ENCODE assay signal across 8 mouse cellular contexts in genomic region chr8:84595648-84596047, GRCm38 (mm10).
DNase-seq lines count a peak whose midpoint lies in the region; ATAC-seq and TF ChIP-seq lines count a peak whose summit lies in the region.

No protein-coding gene starts in this region.

- no peaks in the 10 kb centered on the region for H3K9me3 ChIP-seq in hindbrain, postnatal 0 days (ENCODE audit: low read length)

- DNase-seq in cerebellum, adult 2 months = peak; percentile 62 to 64
- no peak for DNase-seq in cerebellum, adult 9-11 months
- no peak for DNase-seq in testis, postnatal 14 days (ENCODE audit: low spot score)
- peak; percentile 55 to 62 for DNase-seq in cerebellum, postnatal 36 days
- peak; percentile 75 for DNase-seq in hindbrain, postnatal 0 days (ENCODE audit: low spot score)
- peak; percentile 48 for DNase-seq in lung, adult 2 months

- no peak for ATAC-seq in hindbrain, postnatal 0 days

- no peaks in the 10 kb centered on the region for H3K27me3 ChIP-seq in cerebellum, adult 2 months (ENCODE audit: control insufficient read depth, insufficient read depth, low read length)
- H3K27me3 ChIP-seq in testis, adult 2 months (ENCODE audit: control insufficient read depth, insufficient read depth, low read length) = no peaks in the 10 kb centered on the region
- no peaks in the 10 kb centered on the region for H3K27me3 ChIP-seq in hindbrain, postnatal 0 days (ENCODE audit: insufficient read depth, low read length)
- H3K27me3 ChIP-seq in small intestine, adult 2 months (ENCODE audit: control insufficient read depth, insufficient read depth, low read length) = no peaks in the 10 kb centered on the region

- H3K36me3 ChIP-seq in testis, adult 2 months (ENCODE audit: control insufficient read depth, insufficient read depth, low read length) = no peaks in the 10 kb centered on the region
- 0 out of 2 replicates have a peak, but pooled peaks cover 5% of the 10 kb centered on the region for H3K36me3 ChIP-seq in hindbrain, postnatal 0 days (ENCODE audit: insufficient read depth, low read length)
- no peaks in the 10 kb centered on the region for H3K36me3 ChIP-seq in small intestine, adult 2 months (ENCODE audit: control insufficient read depth, insufficient read depth, low read length)

- no peak overlapping the region for H3K9ac ChIP-seq in hindbrain, postnatal 0 days (replicated peaks; ENCODE audit: low read length)

- no peak for TF ChIP-seq POLR2A in cerebellum, adult 2 months (IDR thresholded peaks at IDR 0.05; ENCODE audit: borderline replicate concordance, insufficient read depth, low read length)
- no peak for TF ChIP-seq POLR2A in testis, adult 2 months (IDR thresholded peaks at IDR 0.05; ENCODE audit: control insufficient read depth, low read depth, low read length)
- no peak for TF ChIP-seq POLR2A in lung, adult 2 months (IDR thresholded peaks at IDR 0.05; ENCODE audit: borderline replicate concordance, extremely low read depth, low read depth, low read length)
- TF ChIP-seq POLR2A in small intestine, adult 2 months (IDR thresholded peaks at IDR 0.05; ENCODE audit: low read depth, low read length) = no peak

- peaks cover 33% of the 10 kb centered on the region for H3K4me1 ChIP-seq in cerebellum, adult 2 months (ENCODE audit: control insufficient read depth, insufficient read depth, low read length)
- H3K4me1 ChIP-seq in testis, adult 2 months (ENCODE audit: control insufficient read depth, insufficient read depth, low read length) = peaks cover 5% of the 10 kb centered on the region
- peaks cover 7% of the 10 kb centered on the region; the same call in 1 of the 2 replicates for H3K4me1 ChIP-seq in hindbrain, postnatal 0 days (ENCODE audit: insufficient read depth, low read length)
- no peaks in the 10 kb centered on the region for H3K4me1 ChIP-seq in lung, adult 2 months (ENCODE audit: control insufficient read depth, insufficient read depth, low read length)
- no peaks in the 10 kb centered on the region for H3K4me1 ChIP-seq in small intestine, adult 2 months (ENCODE audit: control insufficient read depth, insufficient read depth, insufficient read length, low read length)

- no peak overlapping the region for H3K4me3 ChIP-seq in cerebellum, adult 2 months (replicated peaks; ENCODE audit: insufficient read depth, low read depth, low read length)
- H3K4me3 ChIP-seq in testis, adult 2 months (ENCODE audit: control insufficient read depth, low read depth, low read length) = no peak overlapping the region
- H3K4me3 ChIP-seq in hindbrain, postnatal 0 days (ENCODE audit: low read length) = no peak overlapping the region
- H3K4me3 ChIP-seq in lung, adult 2 months (replicated peaks; ENCODE audit: extremely low read depth, low read depth, low read length) = no peak overlapping the region
- H3K4me3 ChIP-seq in small intestine, adult 2 months (ENCODE audit: low read depth, low read length) = no peak overlapping the region

- WGBS in cerebellum, adult 2 months = 32% methylated on average over 9 of the region's 9 CpGs
- 21% methylated on average over 9 of the region's 9 CpGs for WGBS in hindbrain, postnatal 0 days
- WGBS in lung, adult 2 months = 14% methylated on average over 9 of the region's 9 CpGs
- WGBS in small intestine, adult 2 months = 10% methylated on average over 9 of the region's 9 CpGs

- no peak overlapping the region for H3K27ac ChIP-seq in cerebellum, adult 2 months (ENCODE audit: insufficient read depth, low read length)
- no peak overlapping the region for H3K27ac ChIP-seq in testis, adult 2 months (ENCODE audit: control insufficient read depth, insufficient read depth, low read depth, low read length)
- H3K27ac ChIP-seq in hindbrain, postnatal 0 days = no peak overlapping the region
- H3K27ac ChIP-seq in small intestine, adult 2 months (ENCODE audit: insufficient read depth, low read depth, low read length) = no peak overlapping the region

- no peak overlapping the region for H3K4me2 ChIP-seq in hindbrain, postnatal 0 days (ENCODE audit: low read depth, low read length)

- TF ChIP-seq CTCF in cerebellum, adult 2 months (IDR thresholded peaks at IDR 0.05; ENCODE audit: borderline replicate concordance, insufficient read depth, low read depth, low read length) = peak; percentile 65
- peak; percentile 21; the same call in 1 of the 2 replicates for TF ChIP-seq CTCF in testis, adult 2 months (IDR thresholded peaks at IDR 0.05; ENCODE audit: control insufficient read depth, insufficient read depth, insufficient replicate concordance, low read depth, low read length)
- peak; percentile 77 for TF ChIP-seq CTCF in hindbrain, postnatal 0 days (IDR thresholded peaks at IDR 0.05; ENCODE audit: low read depth)
- peak; percentile 70 for TF ChIP-seq CTCF in lung, adult 2 months (IDR thresholded peaks at IDR 0.05; ENCODE audit: insufficient read depth, low read length)
- peak; percentile 52; the same call in 1 of the 2 replicates for TF ChIP-seq CTCF in small intestine, adult 2 months (IDR thresholded peaks at IDR 0.05; ENCODE audit: extremely low read depth, insufficient read length, insufficient replicate concordance, low read depth, low read length)

Comparison
In these comparisons a context has a peak if more than half of its experiments do, and no peak if none do; other contexts are left out.
1. DNase-seq: peak in cerebellum, adult 2 months (2 of 2), cerebellum, postnatal 36 days (2 of 2), hindbrain, postnatal 0 days (single experiment) and lung, adult 2 months (single experiment); none in cerebellum, adult 9-11 months (single experiment) and testis, postnatal 14 days (single experiment).
2. CTCF ChIP-seq: peak in every context shown above with its lines; median percentile 77 in hindbrain, postnatal 0 days; 70 in lung, adult 2 months; 65 in cerebellum, adult 2 months; 52 in small intestine, adult 2 months; 21 in testis, adult 2 months.